Mouse (Mus musculus): ENCODE results near the gene Skida1. TPM values are rescaled to one million over a fixed set of nuclear protein-coding genes. Genes with fewer than 3 reads are reported as not detected.

The Skida1 gene
- polyA plus RNA-seq, 1 experiment from 2014 or later, result 14.9 TPM

- WGBS, result 68% methylated on average over 5 of the region's 5 CpGs
- Histone ChIP-seq H3K9me3 (no peaks in the 10 kb centered on the region), H3K9ac (no peak overlapping the region), H3K4me1 (peaks cover 14% of the 10 kb centered on the region), H3K36me3 (no peaks in the 10 kb centered on the region), H3K27ac (no peak overlapping the region), H3K4me3 (peak overlapping the region; percentile 67; the same call in 1 of the 2 replicates), H3K4me2 (replicated peaks) (peak overlapping the region; percentile 99), H3K27me3 (no peaks in the 10 kb centered on the region)
- no peak for ATAC-seq (ENCODE audit: low FRiP score, low read depth)
Measured at GRCm38 (mm10) chr2:18025116-18025515, 23.7 kb downstream of the Skida1 start.

DNA sequence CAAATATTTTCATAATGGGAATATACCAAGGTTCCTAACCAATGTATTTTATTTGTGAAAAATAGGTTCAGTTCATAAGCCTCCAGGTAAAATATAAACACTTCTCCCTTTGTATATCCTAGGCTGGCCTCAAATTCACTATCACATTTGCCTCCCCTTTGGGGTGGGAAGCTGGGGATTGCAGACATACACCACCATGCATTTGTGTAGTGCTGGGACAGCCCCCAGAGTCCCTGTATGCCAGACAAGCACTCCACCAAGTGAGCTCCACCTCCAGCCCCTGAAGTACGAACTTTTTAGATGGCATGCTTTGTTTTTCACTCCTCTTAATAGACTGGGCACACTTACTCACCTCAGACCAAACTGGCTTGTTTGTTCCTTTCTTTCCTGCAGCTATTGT lies 26.0 kb downstream of the Skida1 start:
- ATAC-seq (ENCODE audit: low FRiP score, low read depth), result no peak
- H3K27ac ChIP-seq, result no peak overlapping the region

GRCm38 (mm10) chr2:18019122-18019521 lies 29.7 kb downstream of the Skida1 start:
- no peaks in the 10 kb centered on the region for H3K27me3 ChIP-seq
- no peak for ATAC-seq (ENCODE audit: low FRiP score, low read depth)
- H3K4me3 ChIP-seq, result no peak overlapping the region
- H3K36me3 ChIP-seq, result no peaks in the 10 kb centered on the region
- WGBS, result 75% methylated on average over 1 of the region's 1 CpGs
- no peak overlapping the region for H3K4me2 ChIP-seq (replicated peaks)
- H3K9ac ChIP-seq, result no peak overlapping the region
- H3K27ac ChIP-seq, result no peak overlapping the region
- no peaks in the 10 kb centered on the region for H3K9me3 ChIP-seq
- H3K4me1 ChIP-seq, result peaks cover 6% of the 10 kb centered on the region; the same call in 1 of the 2 replicates

More for the DNA sequence above, 26.0 kb downstream of the Skida1 start:
- Histone ChIP-seq H3K27me3 (no peaks in the 10 kb centered on the region), H3K36me3 (no peaks in the 10 kb centered on the region), H3K4me2 (replicated peaks) (no peak overlapping the region), H3K9ac (no peak overlapping the region), H3K9me3 (no peaks in the 10 kb centered on the region), H3K4me1 (peaks cover 16% of the 10 kb centered on the region), H3K4me3 (no peak overlapping the region)
- WGBS, result 56% methylated on average over 1 of the region's 1 CpGs

DNA sequence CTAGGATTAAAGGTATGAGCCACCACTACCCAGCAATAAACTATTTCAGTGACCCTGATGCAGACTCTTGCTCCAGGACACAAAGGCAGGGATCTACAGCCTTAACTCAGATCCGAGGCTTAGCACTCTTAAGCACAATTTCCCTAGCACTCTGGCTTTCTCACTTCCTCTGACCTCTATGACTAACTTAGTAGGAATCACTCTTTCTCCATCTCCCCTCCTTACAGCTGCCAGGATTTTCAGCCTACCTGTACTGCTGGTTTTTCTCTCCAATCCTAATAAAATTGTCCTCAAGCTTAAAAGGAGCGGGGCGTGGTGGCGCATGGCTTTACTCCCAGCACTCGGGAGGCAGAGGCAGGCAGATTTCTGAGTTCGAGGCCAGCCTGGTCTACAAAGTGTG lies 31.5 kb downstream of the Skida1 start:
- Histone ChIP-seq H3K9me3 (no peaks in the 10 kb centered on the region), H3K4me2 (replicated peaks) (no peak overlapping the region), H3K4me3 (no peak overlapping the region), H3K27ac (no peak overlapping the region), H3K27me3 (no peaks in the 10 kb centered on the region), H3K9ac (no peak overlapping the region), H3K4me1 (peaks cover 6% of the 10 kb centered on the region; the same call in 1 of the 2 replicates), H3K36me3 (no peaks in the 10 kb centered on the region)
- 90% methylated on average over 6 of the region's 6 CpGs for WGBS
- no peak for ATAC-seq (ENCODE audit: low FRiP score, low read depth)

DNA sequence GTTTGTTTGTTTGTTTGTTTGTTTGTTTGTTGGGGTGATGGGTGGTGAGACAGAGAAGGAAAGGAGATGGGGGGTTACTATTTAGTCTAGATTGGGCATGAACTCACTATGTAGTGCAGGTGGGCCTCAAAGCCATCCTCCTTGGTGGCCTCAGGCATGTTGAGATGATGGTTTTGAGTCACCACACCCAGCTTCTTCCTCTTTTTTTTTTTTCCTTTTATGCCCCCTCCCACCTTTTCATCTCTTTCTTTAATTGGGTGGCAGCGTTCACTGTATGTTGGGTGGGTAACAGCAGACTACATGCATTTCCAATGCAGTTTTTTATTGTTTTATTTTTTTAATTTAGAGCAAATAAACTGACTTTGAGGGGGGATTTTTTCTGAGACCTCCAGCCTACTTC lies 32.2 kb downstream of the Skida1 start:
- no peak overlapping the region for H3K4me2 ChIP-seq (replicated peaks)
- 85% methylated on average over 1 of the region's 1 CpGs for WGBS
- ATAC-seq (ENCODE audit: low FRiP score, low read depth), result no peak

GRCm38 (mm10) chr2:18015581-18015980 lies 33.3 kb downstream of the Skida1 start:
- 67% methylated on average over 3 of the region's 3 CpGs for WGBS
- Histone ChIP-seq H3K4me1 (peaks cover 6% of the 10 kb centered on the region; the same call in 1 of the 2 replicates), H3K27me3 (no peaks in the 10 kb centered on the region), H3K9ac (no peak overlapping the region), H3K27ac (no peak overlapping the region), H3K9me3 (no peaks in the 10 kb centered on the region), H3K4me3 (no peak overlapping the region), H3K36me3 (no peaks in the 10 kb centered on the region), H3K4me2 (replicated peaks) (no peak overlapping the region)
- ATAC-seq (ENCODE audit: low FRiP score, low read depth), result no peak

More for the DNA sequence above, 32.2 kb downstream of the Skida1 start:
- no peaks in the 10 kb centered on the region for H3K36me3 ChIP-seq
- H3K4me1 ChIP-seq, result peaks cover 6% of the 10 kb centered on the region; the same call in 1 of the 2 replicates
- no peak overlapping the region for H3K9ac ChIP-seq
- no peaks in the 10 kb centered on the region for H3K9me3 ChIP-seq
- no peak overlapping the region for H3K4me3 ChIP-seq
- H3K27me3 ChIP-seq, result no peaks in the 10 kb centered on the region
- H3K27ac ChIP-seq, result no peak overlapping the region

DNA sequence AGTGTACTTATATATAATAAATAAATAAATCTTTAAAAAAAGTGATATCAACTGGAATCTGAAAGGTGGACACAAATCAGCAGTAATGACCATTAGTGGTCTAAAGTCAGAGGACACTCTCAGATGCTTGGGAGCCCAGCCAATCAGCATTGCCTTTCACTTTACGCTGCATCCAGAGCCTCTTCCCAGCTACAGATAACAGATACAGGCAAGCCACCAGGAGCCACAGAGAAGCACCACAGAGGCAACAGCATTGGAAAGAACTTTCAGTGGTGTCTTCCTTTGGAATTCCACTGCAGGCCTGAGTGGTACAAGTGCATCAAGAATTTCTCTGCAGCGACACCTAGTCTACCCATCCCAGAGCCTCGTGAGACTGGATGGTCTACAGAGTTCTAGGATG lies 36.0 kb downstream of the Skida1 start:
- no peak for ATAC-seq (ENCODE audit: low FRiP score, low read depth)
- no peaks in the 10 kb centered on the region for H3K4me1 ChIP-seq
- H3K9me3 ChIP-seq, result no peaks in the 10 kb centered on the region
- no peak overlapping the region for H3K27ac ChIP-seq
- H3K36me3 ChIP-seq, result no peaks in the 10 kb centered on the region
- WGBS, result 91% methylated on average over 3 of the region's 3 CpGs
- H3K9ac ChIP-seq, result no peak overlapping the region
- no peak overlapping the region for H3K4me2 ChIP-seq (replicated peaks)
- no peak overlapping the region for H3K4me3 ChIP-seq
- H3K27me3 ChIP-seq, result no peaks in the 10 kb centered on the region

GRCm38 (mm10) chr2:18011226-18011625 lies 37.6 kb downstream of the Skida1 start:
- 82% methylated on average over 6 of the region's 6 CpGs for WGBS

GRCm38 (mm10) chr2:18005137-18005536 lies 43.7 kb downstream of the Skida1 start:
- no peak overlapping the region for H3K9ac ChIP-seq
- ATAC-seq (ENCODE audit: low FRiP score, low read depth), result peak; percentile 33; the same call in 1 of the 2 replicates
- H3K4me1 ChIP-seq, result peaks cover 18% of the 10 kb centered on the region
- H3K36me3 ChIP-seq, result no peaks in the 10 kb centered on the region
- WGBS, result 18% methylated on average over 8 of the region's 8 CpGs
- peak overlapping the region; percentile 29; the same call in 1 of the 2 replicates for H3K27ac ChIP-seq
- H3K27me3 ChIP-seq, result no peaks in the 10 kb centered on the region
- H3K9me3 ChIP-seq, result no peaks in the 10 kb centered on the region
- H3K4me3 ChIP-seq, result no peak overlapping the region
- peak overlapping the region; percentile 16; the same call in 1 of the 2 replicates for H3K4me2 ChIP-seq (replicated peaks)

More at GRCm38 (mm10) chr2:18011226-18011625, 37.6 kb downstream of the Skida1 start:
- Histone ChIP-seq H3K27me3 (no peaks in the 10 kb centered on the region), H3K4me3 (no peak overlapping the region), H3K9me3 (no peaks in the 10 kb centered on the region), H3K27ac (no peak overlapping the region), H3K9ac (no peak overlapping the region), H3K36me3 (no peaks in the 10 kb centered on the region), H3K4me1 (no peaks in the 10 kb centered on the region), H3K4me2 (replicated peaks) (no peak overlapping the region)
- no peak for ATAC-seq (ENCODE audit: low FRiP score, low read depth)

GRCm38 (mm10) chr2:18004286-18004685 lies 44.6 kb downstream of the Skida1 start:
- no peak overlapping the region for H3K9ac ChIP-seq
- H3K27ac ChIP-seq, result peak overlapping the region; percentile 29; the same call in 1 of the 2 replicates
- H3K9me3 ChIP-seq, result no peaks in the 10 kb centered on the region
- no peaks in the 10 kb centered on the region for H3K36me3 ChIP-seq
- 21% methylated on average over 4 of the region's 4 CpGs for WGBS
- no peak overlapping the region for H3K4me2 ChIP-seq (replicated peaks)
- peak; percentile 78 for ATAC-seq (ENCODE audit: low FRiP score, low read depth)
- H3K4me3 ChIP-seq, result no peak overlapping the region
- H3K4me1 ChIP-seq, result peaks cover 18% of the 10 kb centered on the region
- H3K27me3 ChIP-seq, result no peaks in the 10 kb centered on the region

GRCm38 (mm10) chr2:18002306-18002705 lies 46.5 kb downstream of the Skida1 start:
- Histone ChIP-seq H3K4me2 (replicated peaks) (no peak overlapping the region), H3K9me3 (no peaks in the 10 kb centered on the region), H3K36me3 (no peaks in the 10 kb centered on the region), H3K4me1 (peaks cover 18% of the 10 kb centered on the region), H3K4me3 (no peak overlapping the region), H3K27me3 (no peaks in the 10 kb centered on the region), H3K9ac (no peak overlapping the region), H3K27ac (no peak overlapping the region)
- 93% methylated on average over 3 of the region's 3 CpGs for WGBS
- no peak for ATAC-seq (ENCODE audit: low FRiP score, low read depth)

GRCm38 (mm10) chr2:17996858-17997257 lies 52.0 kb downstream of the Skida1 start, which contains the start of gene H2al2a:
Gene H2al2a, minus strand, starts transcription at chr2:17996958.
- no peak within 1 kb of the TSS for H3K9ac ChIP-seq
- no peaks in the 10 kb centered on the region for H3K36me3 ChIP-seq
- H3K4me1 ChIP-seq, result no peaks in the 10 kb centered on the region
- ATAC-seq (ENCODE audit: low FRiP score, low read depth), result no peak
- H3K27me3 ChIP-seq, result no peaks in the 10 kb centered on the region
- H3K27ac ChIP-seq, result no peak within 1 kb of the TSS
- no peak within 1 kb of the TSS for H3K4me2 ChIP-seq (replicated peaks)
- no peak within 1 kb of the TSS for H3K4me3 ChIP-seq
- no peaks in the 10 kb centered on the region for H3K9me3 ChIP-seq
